Mouse (Mus musculus) lung, postnatal 10 days (tissue): ENCODE data around the gene Mob1a.

Source experiments
- DNase-seq: peaks from one replicate; pipeline ENCODE4 v3.0.0; 2021

The Mob1a gene

GRCm38 (mm10) chr6:83325525-83326393 is at the start of gene Mob1a, which contains the start of gene Mthfd2:
Gene Mob1a (plus strand): TSS chr6:83326016.
Gene Mthfd2 (minus strand): TSS chr6:83325908.
- peak; percentile 96 for DNase-seq

- no peak for DNase-seq
Observed at GRCm38 (mm10) chr6:83277151-83277550, 48.7 kb upstream of the Mob1a start.

GRCm38 (mm10) chr6:83278881-83279280 is 46.9 kb upstream of the Mob1a start:
- DNase-seq, result peak; percentile 31

DNA sequence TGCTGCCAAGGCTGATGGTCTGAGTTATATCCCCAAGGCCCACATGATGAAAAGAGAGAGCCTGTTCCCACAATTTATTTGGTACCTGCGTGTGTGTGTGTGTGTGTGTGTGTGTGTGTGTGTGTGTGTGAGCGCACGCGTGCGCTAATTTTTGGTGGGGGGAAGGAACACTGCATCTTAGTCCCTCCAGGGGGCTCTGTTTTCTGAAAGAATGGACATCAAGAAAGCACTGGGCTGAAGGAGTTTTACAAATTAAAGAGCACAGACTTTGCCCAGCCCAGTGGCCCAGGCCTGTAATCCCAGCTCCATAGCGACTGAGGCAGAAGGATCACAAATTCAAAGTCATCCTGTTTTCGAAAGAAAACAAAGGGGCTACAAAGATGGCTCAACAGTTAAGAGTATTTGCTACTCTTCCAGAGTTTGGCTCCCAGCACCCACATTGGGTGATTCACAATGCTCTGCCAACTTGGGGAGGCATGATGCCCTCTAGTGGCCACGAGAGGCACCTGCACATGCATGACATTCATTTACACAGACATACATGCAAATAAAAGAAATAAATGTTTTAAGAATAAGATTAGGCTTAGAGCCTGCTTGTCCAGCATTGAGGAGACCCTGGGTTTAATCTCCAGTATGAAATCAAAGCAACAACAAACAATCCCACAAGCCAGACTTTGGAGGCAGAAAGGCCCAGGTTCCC is 45.4 kb upstream of the Mob1a start:
- DNase-seq, result peak; percentile 25

DNA sequence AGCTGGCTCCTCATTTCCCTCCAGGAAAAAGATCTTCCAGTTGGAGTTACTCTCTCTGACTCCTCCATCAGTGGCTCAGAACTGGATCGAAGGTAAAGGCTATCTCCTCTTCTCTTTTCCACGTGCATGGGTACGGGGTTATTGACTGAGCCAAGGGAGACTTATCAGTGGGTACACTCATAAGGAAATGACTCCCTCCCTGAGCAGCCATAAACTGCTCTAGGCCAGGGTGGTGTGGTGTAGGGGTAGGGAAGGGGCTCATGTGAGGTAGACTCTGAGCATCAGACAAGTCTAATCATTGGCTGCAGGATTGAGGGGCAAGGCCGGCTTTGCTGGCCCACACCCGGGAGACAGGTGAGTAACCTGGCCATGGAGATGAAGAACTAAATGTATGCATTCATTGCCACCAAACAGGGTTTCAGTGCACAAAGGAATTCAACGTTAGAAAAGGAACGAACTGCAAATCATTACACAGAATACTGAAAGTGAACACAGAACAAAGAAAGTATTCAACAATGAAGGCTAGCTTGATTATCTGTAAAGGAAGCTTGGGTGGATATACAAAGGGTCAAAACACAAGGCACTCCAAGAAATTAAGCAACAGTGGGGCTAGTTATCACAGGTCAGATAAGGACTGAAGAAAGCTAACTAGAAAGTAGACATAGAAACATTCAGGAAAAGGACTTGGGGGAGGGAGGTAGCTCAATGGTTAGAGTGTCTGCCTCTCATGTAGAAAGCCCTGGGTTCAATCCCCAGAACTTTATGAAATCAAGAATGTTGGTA is 25.2 kb upstream of the Mob1a start:
- no peak for DNase-seq

DNA sequence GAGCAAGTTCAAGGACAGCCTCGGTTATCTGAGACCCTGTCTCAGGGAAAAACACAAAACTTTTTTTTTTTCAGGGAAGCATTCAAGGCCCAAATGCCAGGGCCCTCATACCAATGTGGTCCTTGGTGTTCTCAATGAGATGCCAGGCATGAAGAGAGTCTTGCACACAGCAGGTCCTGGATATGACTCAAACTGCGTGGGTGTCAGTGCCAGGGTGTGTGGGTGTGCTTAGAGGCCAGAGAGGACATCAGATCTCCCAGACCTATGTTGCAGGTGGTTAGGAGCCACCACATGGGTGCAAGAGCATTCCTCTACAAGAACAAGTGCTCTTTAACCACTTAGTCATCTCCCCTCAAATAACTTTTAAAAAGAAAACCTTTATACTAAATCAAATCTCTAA is 24.5 kb upstream of the Mob1a start:
- DNase-seq, result no peak

DNA sequence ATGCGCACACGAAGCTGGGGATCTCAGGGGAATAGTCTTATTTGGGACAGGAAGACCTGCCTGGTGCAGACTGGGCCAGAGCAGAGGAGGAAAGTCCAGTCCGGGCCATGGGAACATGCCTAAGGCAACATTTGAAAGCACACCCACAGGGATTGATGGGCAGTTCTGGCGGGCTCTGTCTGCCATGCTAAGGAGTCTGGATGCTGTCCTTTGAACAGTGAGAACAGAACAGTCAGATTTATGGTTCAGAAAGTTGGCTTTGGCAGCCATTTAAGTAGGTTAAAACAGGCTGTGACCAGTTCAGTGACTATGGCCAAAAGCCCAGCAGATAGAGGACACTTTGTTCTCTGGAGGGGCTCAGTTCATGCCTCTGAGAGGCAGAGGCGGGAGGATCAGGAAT is 23.6 kb upstream of the Mob1a start:
- no peak for DNase-seq

DNA sequence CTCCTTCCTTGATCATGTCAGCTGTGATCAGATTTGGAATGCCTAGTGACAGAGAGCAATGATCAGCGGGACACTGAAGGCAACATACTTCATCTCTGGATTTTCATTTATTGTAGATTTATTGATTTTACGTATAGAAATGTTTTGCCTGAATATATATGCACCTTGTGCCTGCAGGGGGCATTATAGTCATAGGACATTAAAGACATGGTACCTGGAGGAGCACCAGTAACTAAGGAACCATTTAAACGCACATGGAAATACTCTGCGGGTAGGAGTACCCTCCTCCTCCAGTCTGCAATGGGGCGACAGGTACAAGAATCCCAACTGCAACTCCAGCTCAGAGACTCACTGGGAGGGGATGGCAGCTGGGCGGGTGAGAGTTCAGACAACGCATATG is 16.8 kb upstream of the Mob1a start:
- DNase-seq, result no peak

- no peak for DNase-seq
Observed at GRCm38 (mm10) chr6:83311206-83311605, 14.6 kb upstream of the Mob1a start.

- DNase-seq, result no peak
Observed at GRCm38 (mm10) chr6:83312021-83312420, 13.8 kb upstream of the Mob1a start.

DNA sequence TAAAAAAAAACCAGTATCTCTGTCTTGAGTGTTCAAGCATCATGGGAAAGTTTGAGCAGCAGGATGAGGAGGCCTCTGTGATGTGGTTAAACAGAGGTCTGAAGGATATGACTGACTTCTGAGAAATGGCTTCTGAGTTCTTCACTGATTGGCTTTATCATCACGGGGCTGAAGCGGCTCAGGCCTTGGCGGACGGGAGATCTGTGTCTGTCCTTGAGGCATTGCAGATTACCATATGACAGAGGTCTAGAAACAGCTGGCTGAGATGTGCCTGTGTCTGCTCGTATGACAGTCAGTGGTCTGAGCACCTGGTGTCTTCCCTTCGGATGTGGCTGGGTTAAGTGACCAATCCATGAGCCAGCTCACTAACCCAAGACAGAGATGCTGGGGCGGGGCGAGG is 13.3 kb upstream of the Mob1a start:
- DNase-seq, result no peak

DNA sequence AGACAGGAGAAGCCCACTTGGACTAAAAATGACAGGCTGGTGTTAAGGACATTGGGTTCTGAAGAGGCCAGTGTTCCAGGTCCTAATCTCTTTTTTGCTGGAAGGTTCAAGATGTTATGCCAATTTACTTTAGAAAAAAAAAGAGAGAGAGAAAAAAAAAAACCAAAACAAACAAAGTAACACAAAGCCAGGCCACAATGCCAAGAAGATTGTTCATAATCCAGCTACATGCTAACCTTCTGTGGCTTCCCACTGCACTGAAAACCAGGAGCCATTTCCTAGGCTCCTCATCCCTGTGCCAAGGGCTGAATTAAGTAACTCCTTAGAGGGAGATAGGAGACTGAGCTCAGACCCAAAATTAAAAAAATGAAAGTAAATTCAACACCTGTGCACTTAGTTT is 10.5 kb upstream of the Mob1a start:
- DNase-seq, result no peak

DNA sequence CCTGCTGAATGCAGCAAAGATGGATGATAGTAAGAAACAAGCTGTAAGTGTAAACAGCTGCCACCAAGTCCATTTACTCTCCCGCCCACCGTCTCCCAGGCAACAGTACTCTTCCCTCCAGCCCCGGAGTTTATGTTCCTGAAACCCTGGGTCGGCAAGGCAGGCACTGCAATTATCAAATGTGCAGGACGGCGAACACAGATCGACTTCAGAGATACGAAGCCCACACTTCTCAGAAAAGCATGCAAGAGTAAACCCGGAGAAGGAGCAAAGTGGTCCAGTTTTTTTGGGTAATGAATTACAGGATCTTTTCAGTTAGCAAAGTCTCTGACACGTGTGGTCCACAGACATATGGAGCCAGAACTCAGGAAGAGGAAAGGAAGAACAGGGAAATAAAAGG is 9.8 kb upstream of the Mob1a start:
- peak; percentile 13 for DNase-seq

DNA sequence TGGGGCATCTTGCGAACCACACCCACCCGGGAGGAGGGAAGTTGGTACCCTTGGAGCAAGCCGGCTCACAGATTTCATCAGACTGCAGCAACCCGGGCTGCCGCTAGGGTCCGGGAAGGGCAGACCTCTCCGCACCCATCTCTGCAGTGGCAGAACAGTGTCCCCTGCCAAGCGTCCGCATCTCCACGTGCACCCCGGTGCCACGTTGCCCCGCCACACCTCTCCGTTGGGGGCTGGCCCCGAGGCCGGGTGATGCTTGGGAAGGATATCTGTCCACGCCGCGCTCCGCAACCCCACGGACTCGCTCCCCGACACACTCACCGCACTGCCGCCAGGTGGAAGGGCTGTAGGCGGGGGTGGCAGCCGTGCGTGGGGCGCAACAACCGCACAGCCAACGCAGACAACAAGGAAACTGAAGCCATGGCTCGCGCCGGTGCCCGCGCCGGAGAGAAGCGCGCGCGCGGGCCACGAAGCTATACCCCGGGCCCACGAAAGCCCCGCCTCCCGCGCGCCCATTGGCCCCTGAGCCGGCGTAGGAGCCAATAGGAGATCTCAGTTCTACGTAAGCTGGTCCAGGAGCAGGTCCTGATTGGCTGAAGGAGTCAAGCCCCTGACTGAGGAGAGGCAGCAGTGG is 8.6 kb upstream of the Mob1a start:
- DNase-seq, result peak; percentile 95

DNA sequence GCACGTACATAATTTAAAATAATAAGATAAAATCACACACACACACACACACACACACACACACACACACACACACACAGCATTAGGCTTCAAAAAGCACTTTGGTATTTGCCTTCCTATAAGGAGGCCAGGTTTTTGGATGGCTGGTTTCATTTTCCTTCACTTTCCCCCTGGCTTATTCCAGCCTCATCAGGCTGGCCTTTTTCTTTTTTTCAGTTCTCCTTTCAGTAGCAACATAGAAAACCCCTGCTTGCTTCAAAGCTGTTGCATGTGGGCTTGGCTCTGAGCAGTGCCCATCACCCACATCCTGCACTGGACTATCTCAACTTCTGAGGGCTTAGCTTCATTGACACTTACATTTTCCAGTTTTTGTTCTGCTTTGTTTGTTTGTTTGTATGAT is 3.9 kb upstream of the Mob1a start:
- no peak for DNase-seq

DNA sequence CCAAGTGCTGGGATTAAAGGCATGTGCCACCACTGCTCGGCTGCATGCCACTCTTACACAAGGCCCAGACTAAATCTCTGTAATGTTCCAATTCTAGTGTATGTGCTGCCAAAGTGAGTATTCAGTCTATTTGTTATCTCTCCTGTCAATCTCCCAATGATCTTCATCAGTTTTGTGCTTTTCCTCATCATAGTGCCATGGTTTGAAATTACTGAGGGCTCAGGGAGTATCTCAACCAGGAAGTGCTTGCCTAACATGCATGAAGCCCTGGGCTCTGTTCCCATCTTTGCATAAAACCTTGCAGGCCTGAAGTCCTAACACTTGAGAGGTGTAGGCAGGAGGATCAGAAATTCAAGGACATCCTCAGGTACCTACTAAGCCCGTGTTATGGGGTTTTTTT is 3.0 kb upstream of the Mob1a start:
- no peak for DNase-seq

DNA sequence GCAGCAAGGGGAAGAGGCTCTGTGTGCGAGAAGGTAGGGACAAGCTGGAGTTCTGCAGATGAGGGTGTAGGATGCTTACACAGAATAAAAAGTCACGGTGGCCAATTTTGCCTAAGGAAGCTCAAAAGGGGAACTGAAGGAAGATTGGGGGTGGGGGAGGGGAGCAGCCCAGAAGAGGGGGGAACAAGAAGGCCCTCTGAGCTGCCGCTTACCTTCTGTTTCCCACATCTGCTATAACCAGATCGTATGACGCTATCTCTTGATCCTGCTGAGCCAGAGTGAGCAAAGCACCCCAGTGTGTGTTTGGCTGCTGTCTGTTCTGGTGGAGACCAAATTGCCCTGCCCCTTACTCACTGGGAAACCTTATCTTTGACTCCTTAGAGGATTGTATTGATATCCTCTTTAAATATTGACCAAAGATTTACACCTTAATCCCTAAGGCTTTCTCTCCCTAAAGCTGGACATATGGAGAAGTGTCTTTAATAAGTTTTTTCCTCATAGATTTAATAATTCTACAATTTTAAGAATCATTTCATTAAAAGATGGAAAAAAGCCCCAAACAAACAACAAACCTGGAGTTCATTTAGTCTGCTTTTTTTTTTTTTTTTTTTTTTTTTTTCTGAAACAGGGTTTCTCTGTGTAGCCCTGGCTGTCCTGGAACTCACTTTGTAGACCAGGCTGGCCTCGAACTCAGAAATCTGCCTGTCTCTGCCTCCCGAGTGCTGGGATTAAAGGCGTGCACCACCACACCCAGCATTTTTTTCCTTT is 2.0 kb upstream of the Mob1a start:
- DNase-seq, result no peak

DNA sequence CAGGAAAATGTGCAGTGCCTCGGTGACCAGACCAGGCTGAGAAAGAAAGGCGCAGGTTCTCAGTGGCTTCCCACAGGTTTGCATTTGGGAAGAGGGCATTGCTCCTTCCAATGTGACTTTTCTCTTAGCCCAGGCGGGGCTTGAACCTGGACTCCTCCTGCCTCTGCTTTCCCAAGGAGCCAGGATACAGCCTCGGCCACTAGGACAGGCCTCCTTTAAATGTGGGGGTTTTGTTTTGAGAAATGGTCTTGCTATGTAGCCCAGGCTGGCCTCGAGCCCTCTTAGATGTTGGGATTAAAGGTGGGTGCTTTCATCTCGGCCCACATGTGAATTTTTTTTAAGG is 549 bp downstream of the Mob1a start:
- DNase-seq, result no peak

GRCm38 (mm10) chr6:83326761-83327160 is 945 bp downstream of the Mob1a start:
- no peak for DNase-seq

- no peak for DNase-seq
Observed at GRCm38 (mm10) chr6:83327591-83328190, 1.9 kb downstream of the Mob1a start.

DNA sequence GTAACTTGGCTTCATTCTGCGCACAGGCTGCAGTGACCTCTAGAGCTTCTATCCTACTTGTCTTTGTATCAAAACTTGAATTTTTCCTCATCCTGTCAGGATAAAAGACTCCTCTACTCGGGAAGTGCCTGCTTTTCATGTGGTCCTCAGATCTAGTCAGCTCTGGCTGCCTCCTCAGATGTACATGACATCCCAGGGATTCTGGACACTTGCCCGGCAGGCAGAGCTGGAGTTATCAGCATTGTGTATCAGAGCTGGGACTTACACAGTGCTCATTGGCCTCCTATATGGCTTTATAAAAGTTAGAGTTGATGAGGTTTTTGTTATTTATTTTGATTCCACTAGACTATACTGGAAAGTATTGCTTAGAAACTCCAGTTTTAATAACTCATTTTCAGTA is 15.6 kb downstream of the Mob1a start:
- no peak for DNase-seq

GRCm38 (mm10) chr6:83342957-83343356 is 17.1 kb downstream of the Mob1a start:
- DNase-seq, result no peak
